Comparison of ENCODE assay signal across 8 mouse cellular contexts in genomic region chr7:128237593-128237926, GRCm38 (mm10). TPM values are rescaled to one million over a fixed set of nuclear protein-coding genes. Genes with fewer than 3 reads are reported as not detected.
DNase-seq lines count a peak whose midpoint lies in the region; ATAC-seq lines count a peak whose summit lies in the region.

No protein-coding gene starts in this region.

- H3K36me3 ChIP-seq in kidney, embryonic 14.5 days (ENCODE audit: control insufficient read depth, insufficient read depth, low read length), result peaks cover 30% of the 10 kb centered on the region; the same call in 1 of the 2 replicates
- H3K36me3 ChIP-seq in hindbrain, embryonic 14.5 days (replicated peaks; ENCODE audit: control insufficient read depth, insufficient read depth), result peaks cover 33% of the 10 kb centered on the region
- H3K36me3 ChIP-seq in midbrain, embryonic 14.5 days (ENCODE audit: control insufficient read depth, insufficient read depth, low read length), result peaks cover 22% of the 10 kb centered on the region

- H3K27ac ChIP-seq in kidney, embryonic 14.5 days (ENCODE audit: low read depth, low read length), result peak overlapping the region; percentile 97
- H3K27ac ChIP-seq in hindbrain, embryonic 14.5 days, result peak overlapping the region; percentile 99
- peak overlapping the region; percentile 97 for H3K27ac ChIP-seq in midbrain, embryonic 14.5 days (replicated peaks; ENCODE audit: low read depth, low read length)

- no peaks in the 10 kb centered on the region for H3K9me3 ChIP-seq in kidney, embryonic 14.5 days (ENCODE audit: control insufficient read depth, low read length)
- no peaks in the 10 kb centered on the region for H3K9me3 ChIP-seq in hindbrain, embryonic 14.5 days (ENCODE audit: control insufficient read depth, low read length)
- no peaks in the 10 kb centered on the region for H3K9me3 ChIP-seq in midbrain, embryonic 14.5 days (ENCODE audit: control insufficient read depth, low read length)

- peaks cover 5% of the 10 kb centered on the region for H3K4me1 ChIP-seq in kidney, embryonic 14.5 days (ENCODE audit: control insufficient read depth, insufficient read depth, low read length)
- H3K4me1 ChIP-seq in hindbrain, embryonic 14.5 days (replicated peaks; ENCODE audit: control insufficient read depth, insufficient read depth, low read length), result peaks cover 16% of the 10 kb centered on the region; the same call in 1 of the 2 replicates
- H3K4me1 ChIP-seq in midbrain, embryonic 14.5 days (ENCODE audit: control insufficient read depth, insufficient read depth, low read length), result peaks cover 12% of the 10 kb centered on the region

- WGBS in kidney, embryonic 14.5 days, result under 1% methylated on average over 25 of the region's 25 CpGs
- WGBS in hindbrain, embryonic 14.5 days, result 0% methylated on average over 25 of the region's 25 CpGs
- WGBS in midbrain, embryonic 14.5 days, result under 1% methylated on average over 25 of the region's 25 CpGs

- H3K4me3 ChIP-seq in kidney, embryonic 14.5 days (ENCODE audit: low read length), result peak overlapping the region; percentile 79
- H3K4me3 ChIP-seq in hindbrain, embryonic 14.5 days (replicated peaks; ENCODE audit: low read length), result peak overlapping the region; percentile 52
- peak overlapping the region; percentile 67 for H3K4me3 ChIP-seq in midbrain, embryonic 14.5 days (replicated peaks; ENCODE audit: low read depth, low read length)

- H3K27me3 ChIP-seq in kidney, embryonic 14.5 days (ENCODE audit: control insufficient read depth, insufficient read depth, low read length), result no peaks in the 10 kb centered on the region
- H3K27me3 ChIP-seq in hindbrain, embryonic 14.5 days (ENCODE audit: control insufficient read depth, insufficient read depth, low read length), result no peaks in the 10 kb centered on the region
- no peaks in the 10 kb centered on the region for H3K27me3 ChIP-seq in midbrain, embryonic 14.5 days (ENCODE audit: control insufficient read depth, insufficient read depth, low read length)

- peak overlapping the region; percentile 75 for H3K4me2 ChIP-seq in kidney, embryonic 14.5 days (replicated peaks; ENCODE audit: low read depth, low read length)
- peak overlapping the region; percentile 66 for H3K4me2 ChIP-seq in hindbrain, embryonic 14.5 days (replicated peaks)
- peak overlapping the region; percentile 89 for H3K4me2 ChIP-seq in midbrain, embryonic 14.5 days (ENCODE audit: low read length)

- no peak for ATAC-seq in kidney, embryonic 14.5 days (ENCODE audit: low FRiP score, low TSS enrichment)
- no peak for ATAC-seq in hindbrain, embryonic 14.5 days (ENCODE audit: low FRiP score)
- no peak for ATAC-seq in midbrain, embryonic 14.5 days (ENCODE audit: low FRiP score, low TSS enrichment)
- no peak for ATAC-seq in inflammation-experienced regulatory T-cells, adult 6 months
- ATAC-seq in monocyte, adult 5-6 weeks (replicated peaks; ENCODE audit: insufficient number of reproducible peaks, low FRiP score, low TSS enrichment, poor library complexity, severe bottlenecking), result no peak

- peak overlapping the region; percentile 86 for H3K9ac ChIP-seq in kidney, embryonic 14.5 days (ENCODE audit: low read depth, low read length)
- peak overlapping the region; percentile 80; the same call in 1 of the 2 replicates for H3K9ac ChIP-seq in hindbrain, embryonic 14.5 days
- peak overlapping the region; percentile 44 for H3K9ac ChIP-seq in midbrain, embryonic 14.5 days (replicated peaks; ENCODE audit: low read length)

- DNase-seq in kidney, adult 8-10 months, result no peak
- peak; percentile 4 for DNase-seq in brain, embryonic 18.5 days (ENCODE audit: low read depth, low spot score)
- DNase-seq in hindbrain, embryonic 14.5 days (ENCODE audit: low spot score), result no peak
- no peak for DNase-seq in midbrain, embryonic 14.5 days
- DNase-seq in layer of hippocampus, postnatal 25 days (ENCODE audit: extremely low spot score in 1 of 2, low spot score in 1 of 2), result no peak

RNA-seq across cellular contexts. Expression of gene 9130023H24Rik, which starts 0.3 kb away (rescaled TPM):
- polyA plus RNA-seq in kidney, embryonic 14.5 days (2014; fragmentation: Nextera tagmentation; extraction: Ambion mirVana), result 7.5 and 9.5 TPM in 2 replicates
- 7.4 and 8.7 TPM in 2 replicates for polyA plus RNA-seq in hindbrain, embryonic 14.5 days (2014; fragmentation: Nextera tagmentation; extraction: Ambion mirVana)
- polyA plus RNA-seq in midbrain, embryonic 14.5 days (2014; fragmentation: Nextera tagmentation; extraction: Ambion mirVana), result 9.1 and 11.5 TPM in 2 replicates
- 1 to 10 TPM; 2.6 to 4.9 (median 2.8) TPM for polyA plus RNA-seq in inflammation-experienced regulatory T-cells, adult 6 months (2017; shearing (Covaris generic))
- total RNA-seq in layer of hippocampus, postnatal 25 days (2021), result 1 to 10 TPM; 3.6 to 3.9 TPM
- total RNA-seq in monocyte, adult 5-6 weeks (2017), result 4.9 to 6.2 TPM (median 5.5 TPM) in 3 replicates

RNA-seq across cellular contexts. Expression of gene Armc5, which starts 0.4 kb away (rescaled TPM):
- polyA plus RNA-seq in kidney, embryonic 14.5 days (2014; fragmentation: Nextera tagmentation; extraction: Ambion mirVana), result 11.7 and 12.9 TPM in 2 replicates
- 9.1 and 10.7 TPM in 2 replicates for polyA plus RNA-seq in hindbrain, embryonic 14.5 days (2014; fragmentation: Nextera tagmentation; extraction: Ambion mirVana)
- 8.3 and 10.2 TPM in 2 replicates for polyA plus RNA-seq in midbrain, embryonic 14.5 days (2014; fragmentation: Nextera tagmentation; extraction: Ambion mirVana)
- polyA plus RNA-seq in inflammation-experienced regulatory T-cells, adult 6 months (2017; shearing (Covaris generic)), result 1 to 10 TPM; 4.9 to 5.6 (median 5.5) TPM
- total RNA-seq in layer of hippocampus, postnatal 25 days (2021), result 10 to 100 TPM; 12.4 to 13.2 TPM
- 9.1 to 14.9 TPM (median 11.6 TPM) in 3 replicates for total RNA-seq in monocyte, adult 5-6 weeks (2017)

RNA-seq across cellular contexts. Expression of gene Tgfb1i1, which starts 9.1 kb away (rescaled TPM):
- 44.3 and 61.7 TPM in 2 replicates for polyA plus RNA-seq in kidney, embryonic 14.5 days (2014; fragmentation: Nextera tagmentation; extraction: Ambion mirVana)
- polyA plus RNA-seq in hindbrain, embryonic 14.5 days (2014; fragmentation: Nextera tagmentation; extraction: Ambion mirVana), result 23.5 and 27.8 TPM in 2 replicates
- 10.8 and 20.2 TPM in 2 replicates for polyA plus RNA-seq in midbrain, embryonic 14.5 days (2014; fragmentation: Nextera tagmentation; extraction: Ambion mirVana)
- polyA plus RNA-seq in inflammation-experienced regulatory T-cells, adult 6 months (2017; shearing (Covaris generic)), result 1 to 10 TPM in 1 of 3 experiments, under 1 TPM in 1, not detected in 1; 0.26 to 1.0 TPM
- 10 to 100 TPM; 16.3 to 20.4 TPM for total RNA-seq in layer of hippocampus, postnatal 25 days (2021)
- total RNA-seq in monocyte, adult 5-6 weeks (2017), result 0.21 to 1.2 TPM in 2 of 3 replicates, not detected in the other

RNA-seq across cellular contexts. Expression of gene Slc5a2, which starts 27.9 kb away (rescaled TPM):
- polyA plus RNA-seq in kidney, embryonic 14.5 days (2014; fragmentation: Nextera tagmentation; extraction: Ambion mirVana), result 1.1 and 2.2 TPM in 2 replicates
- 0.23 TPM in 1 of 2 replicates, not detected in the other for polyA plus RNA-seq in hindbrain, embryonic 14.5 days (2014; fragmentation: Nextera tagmentation; extraction: Ambion mirVana)
- 0.31 TPM in 1 of 2 replicates, not detected in the other for polyA plus RNA-seq in midbrain, embryonic 14.5 days (2014; fragmentation: Nextera tagmentation; extraction: Ambion mirVana)
- not detected for polyA plus RNA-seq in inflammation-experienced regulatory T-cells, adult 6 months (2017; shearing (Covaris generic))
- not detected for total RNA-seq in layer of hippocampus, postnatal 25 days (2021)
- 0.75 TPM in 1 of 3 replicates, not detected in the others for total RNA-seq in monocyte, adult 5-6 weeks (2017)

RNA-seq across cellular contexts. Expression of gene Cox6a2, which starts 31.4 kb away (rescaled TPM):
- not detected in 2 replicates for polyA plus RNA-seq in kidney, embryonic 14.5 days (2014; fragmentation: Nextera tagmentation; extraction: Ambion mirVana)
- polyA plus RNA-seq in hindbrain, embryonic 14.5 days (2014; fragmentation: Nextera tagmentation; extraction: Ambion mirVana), result not detected in 2 replicates
- not detected in 2 replicates for polyA plus RNA-seq in midbrain, embryonic 14.5 days (2014; fragmentation: Nextera tagmentation; extraction: Ambion mirVana)
- polyA plus RNA-seq in inflammation-experienced regulatory T-cells, adult 6 months (2017; shearing (Covaris generic)), result 1 to 10 TPM in 1 of 3 experiments, not detected in 2; 1.5 TPM
- 1 to 10 TPM; 2.7 to 4.4 TPM for total RNA-seq in layer of hippocampus, postnatal 25 days (2021)
- total RNA-seq in monocyte, adult 5-6 weeks (2017), result 3.0 TPM in 1 of 3 replicates, not detected in the others
